Mouse (Mus musculus) forebrain, embryonic 11.5 days (tissue): ENCODE data around the gene Olfr1419. TPM values are rescaled to one million over a fixed set of nuclear protein-coding genes. Genes with fewer than 3 reads are reported as not detected.
"Not testable (repeated sequence)": the region's sequence is repeated elsewhere in the genome, so short reads cannot be mapped to it uniquely, and the experiment has no call there.

Source experiments
- ATAC-seq: fragments of 200-750 bp; cut with Nextera tagmentation; replicated peaks from 2 replicates; pipeline ENCODE4 v1.8.0; 2017; ENCODE audit warnings: moderate TSS enrichment; ENCODE audit not compliant: low FRiP score
- DNase-seq: peaks from one replicate; pipeline ENCODE4 v3.0.0-alpha.2; 2017; ENCODE audit warnings: low spot score
- H3K27ac ChIP-seq: fragments of 300-500 bp; sonication (generic); 2 replicates; pipeline ENCODE4 v1.5.1; 2014; ENCODE audit warnings: low read depth, low read length
- H3K27me3 ChIP-seq: fragments of 300-500 bp; sonication (generic); 2 replicates; pipeline ENCODE4 v1.6.1; 2014; ENCODE audit warnings: mild to moderate bottlenecking, low read length, mixed read lengths; ENCODE audit not compliant: control insufficient read depth, insufficient read depth
- H3K36me3 ChIP-seq: fragments of 300-500 bp; sonication (generic); 2 replicates; pipeline ENCODE4 v1.6.1; 2014; ENCODE audit warnings: mild to moderate bottlenecking, low read length, moderate library complexity, mixed read lengths; ENCODE audit not compliant: control insufficient read depth, insufficient read depth
- H3K4me1 ChIP-seq: fragments of 300-500 bp; sonication (generic); replicated peaks from 2 replicates; pipeline ENCODE4 v1.6.1; 2014; ENCODE audit warnings: low read length, mixed read lengths; ENCODE audit not compliant: control insufficient read depth, insufficient read depth
- H3K4me2 ChIP-seq: fragments of 300-500 bp; sonication (generic); 2 replicates; pipeline ENCODE4 v1.6.1; 2014; ENCODE audit warnings: low read depth, mild to moderate bottlenecking, low read length, moderate library complexity, mixed read lengths; ENCODE audit not compliant: severe bottlenecking
- H3K4me3 ChIP-seq: fragments of 300-500 bp; sonication (generic); 2 replicates; pipeline ENCODE4 v1.5.1; 2014; ENCODE audit warnings: low read depth, low read length
- H3K9ac ChIP-seq: fragments of 300-500 bp; sonication (generic); 2 replicates; pipeline ENCODE4 v1.6.1; 2014; ENCODE audit warnings: low read length
- H3K9me3 ChIP-seq: fragments of 300-500 bp; sonication (generic); 2 replicates; pipeline ENCODE4 v1.6.1; 2016; ENCODE audit warnings: low read length, mixed read lengths; ENCODE audit not compliant: control insufficient read depth
- WGBS: fragments of 180-500 bp; shearing (Covaris S2); extraction: QIAGEN DNeasy Blood & Tissue Kit; methylation state at CpG from one replicate; pipeline ENCODE4 v1.1.7; 2014; 5-methylcytosine and 5-hydroxymethylcytosine counted together
- polyA plus RNA-seq: library from polyadenylated mRNA; unstranded; fragments of >200 nt; fragmentation: Nextera tagmentation; extraction: Ambion mirVana; gene quantifications from 2 replicates; pipeline ENCODE4 v1.2.1, GENCODE M21; 2014

The Olfr1419 gene
- polyA plus RNA-seq, 1 experiment from 2014 or later, result not detected

GRCm38 (mm10) chr19:11886265-11886664, 11.4 kb upstream of the Olfr1419 start, which contains the start of gene Olfr1420:
Olfr1420 (plus strand) TSS chr19:11886565.
- no peaks in the 10 kb centered on the region for H3K27me3 ChIP-seq
- no peaks in the 10 kb centered on the region for H3K9me3 ChIP-seq
- H3K4me1 ChIP-seq, result no peaks in the 10 kb centered on the region
- no peak for DNase-seq
- 51% methylated on average over 1 of the region's 1 CpGs for WGBS
- no peak within 1 kb of the TSS for H3K4me2 ChIP-seq
- no peak within 1 kb of the TSS for H3K4me3 ChIP-seq
- no peaks in the 10 kb centered on the region for H3K36me3 ChIP-seq
- H3K27ac ChIP-seq, result no peak within 1 kb of the TSS
- H3K9ac ChIP-seq, result no peak within 1 kb of the TSS
- ATAC-seq, result no peak

- not testable (repeated sequence) for H3K9ac ChIP-seq, H3K9me3 ChIP-seq, H3K4me1 ChIP-seq, H3K27me3 ChIP-seq, H3K4me3 ChIP-seq, DNase-seq, H3K4me2 ChIP-seq, H3K36me3 ChIP-seq, ATAC-seq, H3K27ac ChIP-seq
- WGBS, result 68% methylated on average over 20 of the region's 22 CpGs
Observed at GRCm38 (mm10) chr19:11878404-11878803, 3.5 kb upstream of the Olfr1419 start.

GRCm38 (mm10) chr19:11867837-11868236, 7.1 kb downstream of the Olfr1419 start:
- no peak overlapping the region for H3K27ac ChIP-seq
- no peak overlapping the region for H3K4me2 ChIP-seq
- ATAC-seq (no peak), DNase-seq (no peak)
- no peaks in the 10 kb centered on the region for H3K36me3 ChIP-seq
- no peak overlapping the region for H3K4me3 ChIP-seq
- no peaks in the 10 kb centered on the region; the same call in 1 of the 2 replicates for H3K9me3 ChIP-seq
- no peaks in the 10 kb centered on the region for H3K27me3 ChIP-seq
- 77% methylated on average over 2 of the region's 2 CpGs for WGBS
- no peak overlapping the region for H3K9ac ChIP-seq
- no peaks in the 10 kb centered on the region for H3K4me1 ChIP-seq

GRCm38 (mm10) chr19:11860966-11861365, 13.9 kb downstream of the Olfr1419 start, which contains the start of gene Olfr1418:
Olfr1418 (minus strand) TSS chr19:11861066.
- no peaks in the 10 kb centered on the region for H3K36me3 ChIP-seq
- no peak within 1 kb of the TSS for H3K9ac ChIP-seq
- H3K4me1 ChIP-seq, result no peaks in the 10 kb centered on the region
- no peak for ATAC-seq
- WGBS, result 100% methylated on average over 1 of the region's 1 CpGs
- H3K27me3 ChIP-seq, result no peaks in the 10 kb centered on the region
- H3K27ac ChIP-seq, result no peak within 1 kb of the TSS
- H3K4me2 ChIP-seq, result no peak within 1 kb of the TSS
- DNase-seq, result no peak
- no peak within 1 kb of the TSS for H3K4me3 ChIP-seq
- no peaks in the 10 kb centered on the region; the same call in 1 of the 2 replicates for H3K9me3 ChIP-seq

GRCm38 (mm10) chr19:11856506-11856905, 18.4 kb downstream of the Olfr1419 start:
- H3K4me2 ChIP-seq, result no peak overlapping the region
- H3K36me3 ChIP-seq, result no peaks in the 10 kb centered on the region
- no peaks in the 10 kb centered on the region for H3K9me3 ChIP-seq
- no peak for ATAC-seq
- 81% methylated on average over 6 of the region's 6 CpGs for WGBS
- no peaks in the 10 kb centered on the region for H3K4me1 ChIP-seq
- no peak overlapping the region for H3K4me3 ChIP-seq
- no peaks in the 10 kb centered on the region for H3K27me3 ChIP-seq
- no peak overlapping the region for H3K9ac ChIP-seq
- no peak overlapping the region for H3K27ac ChIP-seq
- no peak for DNase-seq

GRCm38 (mm10) chr19:11854821-11855220, 20.1 kb downstream of the Olfr1419 start:
- Histone ChIP-seq H3K9ac (no peak overlapping the region), H3K36me3 (no peaks in the 10 kb centered on the region), H3K4me1 (no peaks in the 10 kb centered on the region), H3K27me3 (no peaks in the 10 kb centered on the region), H3K27ac (no peak overlapping the region), H3K9me3 (no peaks in the 10 kb centered on the region), H3K4me3 (no peak overlapping the region), H3K4me2 (no peak overlapping the region)
- DNase-seq (no peak), ATAC-seq (no peak)
- WGBS, result 81% methylated on average over 2 of the region's 2 CpGs

GRCm38 (mm10) chr19:11852652-11853051, 22.3 kb downstream of the Olfr1419 start:
- H3K4me3 ChIP-seq, result no peak overlapping the region
- DNase-seq (no peak), ATAC-seq (no peak)
- no peak overlapping the region for H3K4me2 ChIP-seq
- H3K36me3 ChIP-seq, result no peaks in the 10 kb centered on the region
- no peaks in the 10 kb centered on the region for H3K27me3 ChIP-seq
- no peaks in the 10 kb centered on the region for H3K9me3 ChIP-seq
- H3K4me1 ChIP-seq, result no peaks in the 10 kb centered on the region
- H3K9ac ChIP-seq, result no peak overlapping the region
- WGBS, result 72% methylated on average over 4 of the region's 4 CpGs
- no peak overlapping the region for H3K27ac ChIP-seq

GRCm38 (mm10) chr19:11846333-11846732, 28.6 kb downstream of the Olfr1419 start:
- no peak for ATAC-seq
- Histone ChIP-seq H3K4me3 (no peak overlapping the region), H3K27me3 (no peaks in the 10 kb centered on the region), H3K27ac (no peak overlapping the region), H3K9me3 (no peaks in the 10 kb centered on the region), H3K36me3 (no peaks in the 10 kb centered on the region), H3K4me1 (no peaks in the 10 kb centered on the region), H3K4me2 (no peak overlapping the region), H3K9ac (no peak overlapping the region)
- 87% methylated on average over 4 of the region's 4 CpGs for WGBS
- DNase-seq, result no peak

- H3K9ac ChIP-seq, result no peak within 1 kb of the TSS
- no peak for ATAC-seq
- H3K4me2 ChIP-seq, result no peak within 1 kb of the TSS
- H3K27me3 ChIP-seq, result no peaks in the 10 kb centered on the region
- 87% methylated on average over 4 of the region's 4 CpGs for WGBS
- no peak within 1 kb of the TSS for H3K4me3 ChIP-seq
- H3K36me3 ChIP-seq, result no peaks in the 10 kb centered on the region
- H3K27ac ChIP-seq, result no peak within 1 kb of the TSS
- H3K4me1 ChIP-seq, result no peaks in the 10 kb centered on the region
- no peaks in the 10 kb centered on the region for H3K9me3 ChIP-seq
- DNase-seq, result no peak
Observed at GRCm38 (mm10) chr19:11839119-11839518, 35.8 kb downstream of the Olfr1419 start, which contains the start of gene Olfr1417. Olfr1417 (minus strand) TSS chr19:11839219.
